Mouse (Mus musculus) neural tube, embryonic 11.5 days (tissue): ENCODE measurements around the gene Slc5a6. TPM values are rescaled to one million over a fixed set of nuclear protein-coding genes. Genes with fewer than 3 reads are reported as not detected.

Experiments
- ATAC-seq: fragments of 200-750 bp; cut with Nextera tagmentation; 2 replicates; pipeline ENCODE4 v1.8.0; 2017; ENCODE audit warnings: moderate number of reproducible peaks, mild to moderate bottlenecking, moderate TSS enrichment, moderate library complexity; ENCODE audit not compliant: insufficient read depth, low FRiP score, low TSS enrichment
- DNase-seq: peaks from one replicate; pipeline ENCODE4 v3.0.0-alpha.2; 2015; ENCODE audit warnings: low spot score
- H3K27ac ChIP-seq: fragments of 300-500 bp; sonication (generic); 2 replicates; pipeline ENCODE4 v1.5.1; 2014; ENCODE audit warnings: low read depth, mild to moderate bottlenecking, low read length
- H3K27me3 ChIP-seq: fragments of 300-500 bp; sonication (generic); 2 replicates; pipeline ENCODE4 v1.6.1; 2014; ENCODE audit warnings: mild to moderate bottlenecking, low read length, mixed read lengths; ENCODE audit not compliant: control insufficient read depth, insufficient read depth
- H3K36me3 ChIP-seq: fragments of 300-500 bp; sonication (generic); 2 replicates; pipeline ENCODE4 v1.6.1; 2014; ENCODE audit warnings: mild to moderate bottlenecking, low read length, moderate library complexity, mixed read lengths; ENCODE audit not compliant: control insufficient read depth, insufficient read depth
- H3K4me1 ChIP-seq: fragments of 300-500 bp; sonication (generic); 2 replicates; pipeline ENCODE4 v1.6.1; 2014; ENCODE audit warnings: low read length, mixed read lengths; ENCODE audit not compliant: control insufficient read depth, insufficient read depth
- H3K4me2 ChIP-seq: fragments of 300-500 bp; sonication (generic); 2 replicates; pipeline ENCODE4 v1.6.1; 2014; ENCODE audit warnings: low read depth, mild to moderate bottlenecking, moderate library complexity
- H3K4me3 ChIP-seq: fragments of 300-500 bp; sonication (generic); 2 replicates; pipeline ENCODE4 v1.5.1; 2014; ENCODE audit warnings: low read depth, low read length
- H3K9ac ChIP-seq: fragments of 300-500 bp; sonication (generic); 2 replicates; pipeline ENCODE4 v1.6.1; 2014; ENCODE audit warnings: mild to moderate bottlenecking, low read length
- H3K9me3 ChIP-seq: fragments of 300-500 bp; sonication (generic); 2 replicates; pipeline ENCODE4 v1.6.1; 2016; ENCODE audit warnings: low read length; ENCODE audit not compliant: control insufficient read depth
- WGBS: fragments of 180-500 bp; shearing (Covaris S2); extraction: QIAGEN DNeasy Blood & Tissue Kit; methylation state at CpG from one replicate; pipeline ENCODE4 v1.1.7; 2014; 5-methylcytosine and 5-hydroxymethylcytosine counted together
- polyA plus RNA-seq: library from polyadenylated mRNA; unstranded; fragments of >200 nt; fragmentation: Nextera tagmentation; extraction: Ambion mirVana; gene quantifications from 2 replicates; pipeline ENCODE4 v1.2.1, GENCODE M21; 2014

Gene Slc5a6
- 9.3 and 9.7 TPM in 2 replicates for polyA plus RNA-seq

- Histone ChIP-seq H3K4me3 (peak within 1 kb of the TSS; percentile 72), H3K4me1 (peaks cover 7% of the 10 kb centered on the region), H3K9me3 (no peaks in the 10 kb centered on the region), H3K27ac (peak within 1 kb of the TSS; percentile 85), H3K4me2 (peak within 1 kb of the TSS; percentile 77), H3K27me3 (no peaks in the 10 kb centered on the region), H3K9ac (peak within 1 kb of the TSS; percentile 80), H3K36me3 (no peaks in the 10 kb centered on the region; the same call in 1 of the 2 replicates)
- peak; percentile 11; the same call in 1 of the 2 replicates for ATAC-seq
- peak; percentile 37 for DNase-seq
- WGBS: under 1% methylated on average over 23 of the region's 23 CpGs
Observed at GRCm38 (mm10) chr5:31048763-31049641, at the start of gene Slc5a6. Gene Slc5a6 (minus strand): TSS chr5:31048924.

DNA sequence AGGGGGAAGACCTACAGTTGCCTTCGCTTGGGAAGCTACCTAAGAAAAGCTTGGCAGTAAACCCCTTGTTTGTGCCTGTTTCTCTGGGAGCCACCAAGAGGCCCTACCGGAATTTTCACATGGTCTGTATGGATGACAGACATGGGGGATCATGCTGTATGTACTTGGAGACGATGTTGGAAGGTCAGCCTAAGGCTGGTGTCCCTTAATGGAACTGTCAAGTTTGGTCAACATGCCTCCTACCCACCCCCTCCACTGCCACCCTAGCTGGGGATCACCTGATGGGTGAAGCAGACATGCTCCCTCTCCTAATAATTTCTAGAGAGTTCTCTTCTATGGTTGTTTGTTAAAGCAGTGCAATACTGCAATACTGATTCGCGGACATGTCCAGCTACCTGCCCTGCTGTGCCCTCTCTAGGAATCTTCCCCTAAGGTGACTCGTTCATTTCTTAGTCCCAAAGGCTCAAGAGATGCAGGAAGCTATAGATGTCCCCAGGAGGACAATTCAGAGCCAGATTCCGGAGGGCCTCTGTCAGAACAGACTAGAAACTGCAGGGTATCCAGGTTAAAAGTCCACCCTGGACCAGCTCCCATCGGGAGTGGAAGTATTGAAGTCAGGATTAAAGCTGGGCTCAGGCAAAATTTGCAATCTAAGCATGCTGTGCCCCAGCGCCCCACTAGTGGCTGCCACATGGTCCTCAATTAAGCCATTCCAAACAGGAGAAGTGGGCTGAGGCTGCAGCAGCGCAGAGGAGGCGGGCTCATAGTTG lies 47.2 kb upstream of the Slc5a6 start:
- 20% methylated on average over 11 of the region's 11 CpGs for whole genome bisulfite sequencing
- no peak overlapping the region for H3K9ac ChIP-seq
- no peaks in the 10 kb centered on the region for H3K9me3 ChIP-seq
- H3K36me3 ChIP-seq: no peaks in the 10 kb centered on the region
- H3K4me2 ChIP-seq: no peak overlapping the region; the same call in 1 of the 2 replicates
- no peak overlapping the region for H3K4me3 ChIP-seq
- peaks cover 15% of the 10 kb centered on the region for H3K4me1 ChIP-seq
- DNase-seq: no peak
- peaks cover 63% of the 10 kb centered on the region for H3K27me3 ChIP-seq
- no peak for ATAC-seq
- no peak overlapping the region for H3K27ac ChIP-seq

DNA sequence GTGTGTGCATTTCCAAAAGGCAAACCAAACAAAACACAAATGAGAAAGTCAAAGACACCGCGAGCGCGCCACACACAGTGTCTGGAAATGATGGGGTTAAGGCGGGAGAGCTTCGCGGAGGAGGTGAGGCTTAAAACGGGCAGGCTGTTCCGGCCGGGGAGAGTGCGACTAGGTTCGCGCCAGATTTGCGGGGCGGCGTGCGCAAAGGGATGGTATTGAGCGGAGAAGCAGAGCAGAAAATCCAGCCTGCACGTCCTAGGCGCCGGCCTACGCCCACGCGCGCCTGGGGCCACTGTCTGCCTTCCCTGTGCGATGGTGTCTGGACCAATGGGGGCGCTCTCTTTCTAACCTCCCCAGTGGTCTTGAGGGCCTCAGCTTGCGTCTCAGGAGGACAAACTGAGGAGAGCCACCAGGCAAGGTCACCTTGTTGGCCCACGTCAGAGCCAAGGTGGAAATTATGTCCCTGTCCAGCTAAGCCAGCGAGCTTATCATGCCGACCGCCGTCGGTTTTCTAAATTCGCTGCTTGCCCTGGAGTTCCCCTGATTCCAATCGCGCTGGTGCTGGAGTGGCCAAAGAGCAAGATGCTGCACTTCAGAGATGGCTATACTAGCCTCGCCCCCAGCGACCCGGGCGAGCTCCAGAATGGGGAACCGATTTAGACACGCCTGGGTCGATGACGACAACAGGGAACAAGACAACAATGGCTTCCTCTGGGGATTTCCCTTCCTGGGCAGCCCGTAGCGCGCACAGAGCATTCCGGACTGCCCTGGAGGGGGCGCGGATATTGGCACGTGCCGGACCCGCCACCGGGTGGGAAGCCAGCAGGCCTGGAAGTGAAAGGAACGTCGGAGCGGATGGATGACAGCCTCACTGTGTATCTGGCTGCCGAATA lies 46.3 kb upstream of the Slc5a6 start:
- Histone ChIP-seq H3K4me2 (peak overlapping the region; percentile 6), H3K36me3 (no peaks in the 10 kb centered on the region), H3K9ac (no peak overlapping the region), H3K9me3 (no peaks in the 10 kb centered on the region), H3K27me3 (peaks cover 70% of the 10 kb centered on the region), H3K27ac (no peak overlapping the region), H3K4me3 (peak overlapping the region; percentile 7; the same call in 1 of the 2 replicates), H3K4me1 (peaks cover 15% of the 10 kb centered on the region)
- DNase-seq: peak; percentile 40
- ATAC-seq: 0 out of 2 replicates have a peak, but pooled peaks have one; percentile 29
- WGBS: under 1% methylated on average over 59 of the region's 59 CpGs

- Histone ChIP-seq H3K27ac (no peak overlapping the region), H3K27me3 (peaks cover 72% of the 10 kb centered on the region), H3K9ac (no peak overlapping the region), H3K9me3 (no peaks in the 10 kb centered on the region), H3K36me3 (no peaks in the 10 kb centered on the region), H3K4me2 (peak overlapping the region; percentile 6), H3K4me3 (peak overlapping the region; percentile 7; the same call in 1 of the 2 replicates), H3K4me1 (peaks cover 15% of the 10 kb centered on the region)
- ATAC-seq: no peak
- WGBS: 3% methylated on average over 28 of the region's 29 CpGs
- DNase-seq: no peak
Observed at GRCm38 (mm10) chr5:31094100-31094798, 45.5 kb upstream of the Slc5a6 start.

DNA sequence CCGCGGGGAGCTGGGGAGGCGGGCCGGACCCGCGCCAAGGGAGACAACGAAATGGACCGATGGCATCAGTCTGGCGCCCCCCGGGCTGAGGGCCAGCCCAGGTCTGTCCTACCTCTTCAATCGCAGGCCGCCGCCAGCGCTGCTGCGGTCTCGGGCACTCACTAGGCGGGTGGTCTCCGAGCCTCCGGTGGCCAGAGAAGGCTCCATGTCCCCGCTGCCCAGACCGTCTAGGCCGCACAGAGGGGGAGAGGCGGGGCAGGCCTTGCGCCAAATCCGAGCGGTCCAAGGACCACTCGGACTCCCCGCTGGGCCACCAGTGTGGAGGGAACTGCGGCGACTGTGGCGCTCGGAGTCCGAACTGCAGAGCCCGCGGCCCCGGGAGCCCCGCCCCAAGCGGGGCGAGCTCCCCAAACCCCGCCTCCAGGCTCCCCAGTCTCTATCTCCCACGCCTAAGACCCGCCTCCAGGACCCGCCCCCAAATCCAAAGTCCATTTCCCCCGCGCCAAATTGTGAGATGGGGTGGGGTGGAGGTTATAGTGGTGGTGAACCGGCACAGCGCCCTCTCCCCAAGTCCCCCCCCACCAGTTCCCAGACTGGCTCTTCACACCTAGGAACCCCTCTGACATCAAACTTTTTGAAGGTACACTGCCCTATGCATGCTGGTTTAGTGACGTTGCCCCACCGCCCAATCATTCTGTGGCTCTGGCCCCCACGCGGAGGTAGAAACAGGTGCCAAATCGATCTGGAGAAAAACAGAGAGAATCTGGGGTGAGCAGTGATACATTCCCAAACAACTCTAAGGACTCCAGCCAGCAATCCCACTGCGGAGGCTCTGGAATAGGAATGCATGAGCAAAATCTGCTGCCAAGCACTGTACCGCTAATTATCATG lies 44.7 kb upstream of the Slc5a6 start:
- Histone ChIP-seq H3K27me3 (peaks cover 76% of the 10 kb centered on the region), H3K9ac (peak overlapping the region; percentile 63), H3K4me3 (peak overlapping the region; percentile 41), H3K27ac (no peak overlapping the region), H3K36me3 (no peaks in the 10 kb centered on the region), H3K4me1 (peaks cover 15% of the 10 kb centered on the region), H3K9me3 (no peaks in the 10 kb centered on the region), H3K4me2 (peak overlapping the region; percentile 45)
- WGBS: under 1% methylated on average over 51 of the region's 54 CpGs
- peak; percentile 58; the same call in 1 of the 2 replicates for ATAC-seq
- peak; percentile 59 for DNase-seq

- peaks cover 77% of the 10 kb centered on the region for H3K27me3 ChIP-seq
- H3K27ac ChIP-seq: no peak overlapping the region
- peak overlapping the region; percentile 41 for H3K4me3 ChIP-seq
- WGBS: 2% methylated on average over 36 of the region's 53 CpGs
- H3K4me2 ChIP-seq: peak overlapping the region; percentile 45
- ATAC-seq (no peak), DNase-seq (no peak)
- H3K9ac ChIP-seq: peak overlapping the region; percentile 63
- H3K36me3 ChIP-seq: no peaks in the 10 kb centered on the region
- peaks cover 15% of the 10 kb centered on the region for H3K4me1 ChIP-seq
- no peaks in the 10 kb centered on the region for H3K9me3 ChIP-seq
Observed at GRCm38 (mm10) chr5:31092231-31092975, 43.7 kb upstream of the Slc5a6 start.

DNA sequence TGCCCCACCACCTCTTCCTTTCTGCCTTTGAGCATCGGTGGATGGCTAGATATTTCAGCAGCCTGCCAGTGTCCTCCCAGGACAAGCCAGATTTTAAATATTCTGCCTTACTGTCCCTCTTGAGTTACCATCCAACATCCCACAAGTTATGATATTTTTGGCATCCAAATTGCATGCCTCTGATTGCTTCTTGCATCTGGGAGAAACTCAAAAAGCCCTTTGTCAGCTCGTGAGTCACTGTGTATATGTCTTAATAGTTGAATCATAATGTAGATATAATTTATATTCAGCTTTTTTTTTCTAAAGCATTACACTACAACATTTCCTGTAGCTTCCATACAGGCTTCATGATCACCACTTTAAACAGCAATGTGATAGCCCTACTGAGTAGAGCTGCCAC lies 38.4 kb upstream of the Slc5a6 start:
- Histone ChIP-seq H3K27ac (no peak overlapping the region), H3K27me3 (peaks cover 28% of the 10 kb centered on the region), H3K36me3 (no peaks in the 10 kb centered on the region), H3K4me3 (no peak overlapping the region), H3K4me1 (peaks cover 2% of the 10 kb centered on the region; the same call in 1 of the 2 replicates), H3K9ac (no peak overlapping the region), H3K4me2 (no peak overlapping the region), H3K9me3 (no peaks in the 10 kb centered on the region)
- no peak for ATAC-seq
- whole genome bisulfite sequencing: 86% methylated on average over 2 of the region's 2 CpGs
- no peak for DNase-seq
